Mouse (Mus musculus): ENCODE measurements around the gene Slc28a1. TPM values are rescaled to one million over a fixed set of nuclear protein-coding genes. Genes with fewer than 3 reads are reported as not detected.

Gene Slc28a1
- 9.1 and 9.5 TPM in 2 replicates for polyA plus RNA-seq (2015; fragmentation: Nextera tagmentation; extraction: Ambion mirVana)

GRCm38 (mm10) chr7:81114555-81114954, at the start of gene Slc28a1:
Slc28a1 (plus strand) TSS chr7:81114799.
- H3K4me2 ChIP-seq (ENCODE audit: low read depth, low read length), result 0 out of 2 replicates have a peak within 1 kb of the TSS, but pooled peaks have one; percentile 31
- H3K9me3 ChIP-seq (ENCODE audit: control insufficient read depth, low read length), result no peaks in the 10 kb centered on the region
- peak within 1 kb of the TSS; percentile 65; the same call in 1 of the 2 replicates for H3K27ac ChIP-seq (ENCODE audit: low read length)
- H3K9ac ChIP-seq (ENCODE audit: low read depth, low read length), result peak within 1 kb of the TSS; percentile 60
- peak; percentile 62 for ATAC-seq
- no peak within 1 kb of the TSS for H3K4me3 ChIP-seq (ENCODE audit: low read length)
- WGBS, result 53% methylated on average over 6 of the region's 6 CpGs
- peaks cover 10% of the 10 kb centered on the region; the same call in 1 of the 2 replicates for H3K4me1 ChIP-seq (ENCODE audit: control insufficient read depth, insufficient read depth, low read length)
- H3K27me3 ChIP-seq (replicated peaks; ENCODE audit: control insufficient read depth, insufficient read depth, low read length), result no peaks in the 10 kb centered on the region
- no peaks in the 10 kb centered on the region for H3K36me3 ChIP-seq (ENCODE audit: control insufficient read depth, insufficient read depth, low read length)

- Histone ChIP-seq H3K27ac (ENCODE audit: low read length) (no peak overlapping the region), H3K27me3 (replicated peaks; ENCODE audit: control insufficient read depth, insufficient read depth, low read length) (no peaks in the 10 kb centered on the region), H3K4me1 (ENCODE audit: control insufficient read depth, insufficient read depth, low read length) (no peaks in the 10 kb centered on the region), H3K4me3 (ENCODE audit: low read length) (no peak overlapping the region), H3K9ac (ENCODE audit: low read depth, low read length) (no peak overlapping the region), H3K36me3 (ENCODE audit: control insufficient read depth, insufficient read depth, low read length) (no peaks in the 10 kb centered on the region), H3K4me2 (ENCODE audit: low read depth, low read length) (no peak overlapping the region), H3K9me3 (ENCODE audit: control insufficient read depth, low read length) (no peaks in the 10 kb centered on the region)
- ATAC-seq, result no peak
- WGBS, result 26% methylated on average over 6 of the region's 6 CpGs
Observed at GRCm38 (mm10) chr7:81066714-81067113, 47.9 kb upstream of the Slc28a1 start.

GRCm38 (mm10) chr7:81072463-81072862, 42.1 kb upstream of the Slc28a1 start:
- peak overlapping the region; percentile 38; the same call in 1 of the 2 replicates for H3K27ac ChIP-seq (ENCODE audit: low read length)
- H3K27me3 ChIP-seq (replicated peaks; ENCODE audit: control insufficient read depth, insufficient read depth, low read length), result no peaks in the 10 kb centered on the region
- H3K36me3 ChIP-seq (ENCODE audit: control insufficient read depth, insufficient read depth, low read length), result no peaks in the 10 kb centered on the region
- no peak overlapping the region for H3K9ac ChIP-seq (ENCODE audit: low read depth, low read length)
- 43% methylated on average over 5 of the region's 5 CpGs for WGBS
- H3K9me3 ChIP-seq (ENCODE audit: control insufficient read depth, low read length), result no peaks in the 10 kb centered on the region
- H3K4me3 ChIP-seq (ENCODE audit: low read length), result no peak overlapping the region
- no peak overlapping the region for H3K4me2 ChIP-seq (ENCODE audit: low read depth, low read length)
- H3K4me1 ChIP-seq (ENCODE audit: control insufficient read depth, insufficient read depth, low read length), result peaks cover 18% of the 10 kb centered on the region
- no peak for ATAC-seq

- Histone ChIP-seq H3K27ac (ENCODE audit: low read length) (no peak overlapping the region), H3K9me3 (ENCODE audit: control insufficient read depth, low read length) (no peaks in the 10 kb centered on the region), H3K4me3 (ENCODE audit: low read length) (no peak overlapping the region), H3K4me2 (ENCODE audit: low read depth, low read length) (no peak overlapping the region), H3K36me3 (ENCODE audit: control insufficient read depth, insufficient read depth, low read length) (no peaks in the 10 kb centered on the region), H3K27me3 (replicated peaks; ENCODE audit: control insufficient read depth, insufficient read depth, low read length) (no peaks in the 10 kb centered on the region), H3K4me1 (ENCODE audit: control insufficient read depth, insufficient read depth, low read length) (peaks cover 18% of the 10 kb centered on the region), H3K9ac (ENCODE audit: low read depth, low read length) (no peak overlapping the region)
- WGBS, result 90% methylated on average over 5 of the region's 5 CpGs
- no peak for ATAC-seq
Observed at GRCm38 (mm10) chr7:81073273-81073672, 41.3 kb upstream of the Slc28a1 start.

- Histone ChIP-seq H3K4me2 (ENCODE audit: low read depth, low read length) (0 out of 2 replicates have a peak overlapping the region, but pooled peaks have one; percentile 6), H3K9ac (ENCODE audit: low read depth, low read length) (peak overlapping the region; percentile 24), H3K9me3 (ENCODE audit: control insufficient read depth, low read length) (no peaks in the 10 kb centered on the region), H3K4me1 (ENCODE audit: control insufficient read depth, insufficient read depth, low read length) (peaks cover 18% of the 10 kb centered on the region), H3K27ac (ENCODE audit: low read length) (peak overlapping the region; percentile 50), H3K36me3 (ENCODE audit: control insufficient read depth, insufficient read depth, low read length) (no peaks in the 10 kb centered on the region), H3K27me3 (replicated peaks; ENCODE audit: control insufficient read depth, insufficient read depth, low read length) (no peaks in the 10 kb centered on the region), H3K4me3 (ENCODE audit: low read length) (no peak overlapping the region)
- peak; percentile 87 for ATAC-seq
- 25% methylated on average over 9 of the region's 9 CpGs for WGBS
Observed at GRCm38 (mm10) chr7:81074546-81074945, 40.1 kb upstream of the Slc28a1 start.

- Histone ChIP-seq H3K36me3 (ENCODE audit: control insufficient read depth, insufficient read depth, low read length) (no peaks in the 10 kb centered on the region), H3K4me2 (ENCODE audit: low read depth, low read length) (no peak overlapping the region), H3K27ac (ENCODE audit: low read length) (peak overlapping the region; percentile 50), H3K27me3 (replicated peaks; ENCODE audit: control insufficient read depth, insufficient read depth, low read length) (no peaks in the 10 kb centered on the region), H3K4me1 (ENCODE audit: control insufficient read depth, insufficient read depth, low read length) (peaks cover 18% of the 10 kb centered on the region), H3K4me3 (ENCODE audit: low read length) (no peak overlapping the region), H3K9ac (ENCODE audit: low read depth, low read length) (0 out of 2 replicates have a peak overlapping the region, but pooled peaks have one; percentile 12), H3K9me3 (ENCODE audit: control insufficient read depth, low read length) (no peaks in the 10 kb centered on the region)
- ATAC-seq, result peak; percentile 22
- 45% methylated on average over 7 of the region's 7 CpGs for WGBS
Observed at GRCm38 (mm10) chr7:81075299-81075698, 39.3 kb upstream of the Slc28a1 start.

- H3K4me3 ChIP-seq (ENCODE audit: low read length), result no peak overlapping the region
- H3K27ac ChIP-seq (ENCODE audit: low read length), result peak overlapping the region; percentile 50; the same call in 1 of the 2 replicates
- ATAC-seq, result no peak
- no peaks in the 10 kb centered on the region for H3K27me3 ChIP-seq (replicated peaks; ENCODE audit: control insufficient read depth, insufficient read depth, low read length)
- 84% methylated on average over 5 of the region's 5 CpGs for WGBS
- H3K36me3 ChIP-seq (ENCODE audit: control insufficient read depth, insufficient read depth, low read length), result no peaks in the 10 kb centered on the region
- H3K4me1 ChIP-seq (ENCODE audit: control insufficient read depth, insufficient read depth, low read length), result peaks cover 20% of the 10 kb centered on the region
- no peak overlapping the region for H3K4me2 ChIP-seq (ENCODE audit: low read depth, low read length)
- no peaks in the 10 kb centered on the region for H3K9me3 ChIP-seq (ENCODE audit: control insufficient read depth, low read length)
- 0 out of 2 replicates have a peak overlapping the region, but pooled peaks have one; percentile 12 for H3K9ac ChIP-seq (ENCODE audit: low read depth, low read length)
Observed at GRCm38 (mm10) chr7:81075732-81076131, 38.9 kb upstream of the Slc28a1 start.

GRCm38 (mm10) chr7:81077009-81077408, 37.6 kb upstream of the Slc28a1 start:
- Histone ChIP-seq H3K27me3 (replicated peaks; ENCODE audit: control insufficient read depth, insufficient read depth, low read length) (no peaks in the 10 kb centered on the region), H3K36me3 (ENCODE audit: control insufficient read depth, insufficient read depth, low read length) (no peaks in the 10 kb centered on the region), H3K27ac (ENCODE audit: low read length) (no peak overlapping the region), H3K9me3 (ENCODE audit: control insufficient read depth, low read length) (no peaks in the 10 kb centered on the region), H3K4me2 (ENCODE audit: low read depth, low read length) (no peak overlapping the region), H3K9ac (ENCODE audit: low read depth, low read length) (no peak overlapping the region), H3K4me1 (ENCODE audit: control insufficient read depth, insufficient read depth, low read length) (peaks cover 23% of the 10 kb centered on the region), H3K4me3 (ENCODE audit: low read length) (no peak overlapping the region)
- ATAC-seq, result no peak
- WGBS, result 72% methylated on average over 6 of the region's 6 CpGs

- Histone ChIP-seq H3K27me3 (replicated peaks; ENCODE audit: control insufficient read depth, insufficient read depth, low read length) (no peaks in the 10 kb centered on the region), H3K9me3 (ENCODE audit: control insufficient read depth, low read length) (no peaks in the 10 kb centered on the region), H3K36me3 (ENCODE audit: control insufficient read depth, insufficient read depth, low read length) (no peaks in the 10 kb centered on the region), H3K9ac (ENCODE audit: low read depth, low read length) (no peak overlapping the region), H3K4me2 (ENCODE audit: low read depth, low read length) (no peak overlapping the region), H3K4me1 (ENCODE audit: control insufficient read depth, insufficient read depth, low read length) (peaks cover 19% of the 10 kb centered on the region), H3K27ac (ENCODE audit: low read length) (no peak overlapping the region), H3K4me3 (ENCODE audit: low read length) (no peak overlapping the region)
- no peak for ATAC-seq
- 82% methylated on average over 6 of the region's 6 CpGs for WGBS
Observed at GRCm38 (mm10) chr7:81078740-81079139, 35.9 kb upstream of the Slc28a1 start.
